Mouse (Mus musculus) stomach, postnatal 0 days (tissue): Measurements from ENCODE around the gene Osgep.
"Not testable (repeated sequence)": the region's sequence is repeated elsewhere in the genome, so short reads cannot be mapped to it uniquely, and the experiment has no call there.

Source experiments
- CTCF ChIP-seq: IDR thresholded peaks from 2 replicates; pipeline ENCODE4 v1.5.1; 2016; ENCODE audit warnings: antibody characterized with exemption, low read depth, mild to moderate bottlenecking, moderate library complexity
- EP300 ChIP-seq: optimal IDR thresholded peaks from 2 replicates; pipeline ENCODE3; 2016; ENCODE audit warnings: antibody characterized with exemption

DNA sequence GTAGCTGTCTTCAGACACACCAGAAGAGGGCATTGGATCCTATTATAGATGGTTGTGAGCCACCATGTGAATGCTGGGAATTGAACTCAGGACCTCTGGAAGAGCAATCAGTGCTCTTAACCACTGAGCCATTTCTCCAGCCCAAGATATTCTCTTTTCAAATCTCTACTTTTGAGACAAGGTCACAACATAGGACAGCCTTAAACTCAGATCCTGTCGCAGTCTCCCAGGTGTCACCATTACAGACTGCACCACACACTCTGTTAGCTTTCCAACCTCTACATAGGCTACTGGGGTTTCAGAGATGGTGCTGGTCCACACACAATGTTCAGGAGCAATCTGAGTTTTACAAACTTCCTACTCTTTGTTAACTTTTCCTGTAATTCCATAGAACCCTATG lies 1.3 kb downstream of the Osgep start:
- not testable (repeated sequence) for TF ChIP-seq CTCF, EP300
